Mouse (Mus musculus) CD4-positive, CD25-positive, alpha-beta regulatory T cell, adult 2 months (primary cell): Measurements from ENCODE around the gene Gm21981.
"Not testable (repeated sequence)": the region's sequence is repeated elsewhere in the genome, so short reads cannot be mapped to it uniquely, and the experiment has no call there.

Experiments used
- DNase-seq: peaks from one replicate; pipeline ENCODE4 v3.0.0-alpha.2; 2012; ENCODE audit warnings: low read depth, low spot score

The Gm21981 gene

DNA sequence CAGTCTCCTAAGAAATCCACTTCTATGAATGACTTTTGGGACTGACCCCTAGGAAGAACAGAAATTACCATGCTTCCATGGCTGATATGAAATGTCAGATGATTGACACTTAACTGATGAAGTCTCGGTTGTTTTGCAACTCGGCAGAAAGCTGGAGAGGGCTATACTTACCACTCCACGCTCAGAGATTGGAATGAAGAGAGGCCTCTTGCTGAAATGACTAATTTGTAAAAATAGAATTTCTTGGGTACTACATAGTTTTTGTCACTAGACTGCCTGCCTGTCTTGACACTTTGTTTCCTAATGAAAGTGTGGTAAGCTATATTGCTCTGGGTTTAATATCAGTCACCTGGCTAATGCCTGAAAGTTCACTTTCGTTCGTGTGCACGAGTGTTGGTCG, 29.8 kb downstream of the Gm21981 start:
- DNase-seq: no peak

DNA sequence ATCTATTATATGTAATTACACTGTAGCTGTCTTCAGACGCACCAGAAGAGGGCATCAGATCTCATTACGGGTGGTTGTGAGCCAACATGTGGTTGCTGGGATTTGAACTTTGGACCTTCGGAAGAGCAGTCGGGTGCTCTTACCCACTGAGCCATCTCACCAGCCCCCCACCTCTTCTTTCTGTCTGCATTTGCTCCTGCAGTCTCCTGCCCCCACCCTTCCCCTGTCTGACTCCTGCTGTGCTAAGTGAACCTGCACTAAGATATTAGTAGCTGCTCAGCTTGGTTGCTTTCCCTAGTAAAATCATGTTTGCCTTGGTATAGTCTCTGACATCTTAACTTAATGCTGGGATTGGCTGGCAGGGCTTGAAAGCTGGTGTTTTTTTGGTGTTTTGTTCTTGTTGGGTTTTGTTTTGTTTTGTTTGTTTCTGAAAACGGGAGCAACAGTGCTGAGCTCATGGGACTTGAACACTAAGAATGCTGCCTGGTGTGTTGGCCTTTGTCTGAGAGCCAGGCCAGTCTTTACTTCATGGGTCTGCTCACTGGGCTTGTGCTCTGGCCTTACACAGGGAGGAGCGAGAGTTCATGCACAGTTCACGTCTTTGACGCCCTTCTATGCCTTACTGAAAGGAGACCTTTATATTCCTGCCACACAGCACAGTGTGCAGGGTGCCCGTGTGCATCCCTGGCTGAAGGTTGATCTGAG, 31.1 kb downstream of the Gm21981 start:
- no peak for DNase-seq

DNA sequence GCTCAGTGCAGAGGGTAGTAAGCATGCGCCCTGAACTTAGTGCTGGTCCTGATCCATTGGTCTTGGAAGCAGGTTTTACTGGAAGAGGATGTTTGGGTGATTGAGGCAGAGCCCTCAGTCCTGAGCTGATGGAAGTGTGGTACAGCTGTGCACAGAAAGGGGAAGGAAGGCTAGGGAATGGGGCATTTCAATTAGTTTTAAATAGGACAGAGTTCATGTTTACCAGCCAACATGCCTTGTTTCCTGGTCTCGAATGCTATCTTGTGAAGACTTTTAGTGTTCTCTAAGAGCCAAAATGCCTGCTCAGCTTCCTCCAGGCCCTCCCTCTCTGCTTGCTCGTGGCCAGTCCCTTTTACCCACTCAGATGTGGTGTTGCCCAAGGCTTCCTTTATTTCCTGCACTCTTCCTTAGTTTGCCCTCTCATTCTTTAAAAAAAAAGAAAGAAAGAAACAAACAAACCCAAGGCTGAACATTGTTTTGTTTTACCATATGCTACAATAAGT, 35.5 kb downstream of the Gm21981 start:
- DNase-seq: no peak

GRCm38 (mm10) chr17:47657901-47658300, 36.4 kb downstream of the Gm21981 start:
- DNase-seq: no peak

DNA sequence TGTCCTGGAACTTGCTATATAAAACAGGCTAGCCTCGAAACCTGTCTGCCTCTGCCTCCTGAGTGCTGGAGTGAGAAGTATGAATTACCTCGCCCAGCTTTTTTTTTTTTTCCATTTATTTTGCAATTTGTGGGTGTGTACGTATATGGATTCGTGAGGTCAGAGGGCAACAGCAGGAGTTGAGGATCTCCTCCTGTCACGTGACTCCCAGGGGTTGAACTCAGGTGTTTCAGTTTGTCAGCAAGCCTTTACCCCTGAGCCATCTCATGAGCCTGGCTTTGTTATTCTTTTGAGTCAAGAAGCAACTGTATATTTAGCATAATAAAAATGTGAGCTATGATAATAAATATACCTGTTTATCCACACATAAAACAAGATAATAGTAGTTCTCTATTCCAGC, 38.6 kb downstream of the Gm21981 start:
- no peak for DNase-seq

- not testable (repeated sequence) for DNase-seq
These were observed 39.9 kb downstream of the Gm21981 start for GRCm38 (mm10) chr17:47654346-47654745.

- no peak for DNase-seq
These were observed 42.3 kb downstream of the Gm21981 start for GRCm38 (mm10) chr17:47651953-47652352.

DNA sequence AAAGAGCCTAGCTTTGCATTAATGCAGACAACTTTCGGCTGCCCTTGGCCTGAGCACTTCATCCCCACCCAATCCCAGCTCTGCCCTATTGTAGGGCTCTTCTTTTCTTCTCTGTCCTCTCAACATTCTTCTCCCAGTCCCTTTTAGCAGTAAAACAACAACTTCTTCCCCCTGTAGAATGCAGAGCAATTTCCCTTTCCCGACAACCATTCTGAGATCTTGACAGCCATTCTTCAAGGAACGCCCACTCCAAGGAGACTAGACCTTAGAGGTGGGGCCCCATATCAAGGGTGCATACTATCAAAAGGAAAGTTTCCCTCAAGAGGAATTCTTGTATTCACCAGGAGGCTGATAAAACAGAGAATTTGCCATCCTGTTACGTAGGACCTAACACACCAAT, 45.3 kb downstream of the Gm21981 start:
- no peak for DNase-seq

- DNase-seq: peak; percentile 77
These were observed 47.6 kb downstream of the Gm21981 start for GRCm38 (mm10) chr17:47646683-47647082.

DNA sequence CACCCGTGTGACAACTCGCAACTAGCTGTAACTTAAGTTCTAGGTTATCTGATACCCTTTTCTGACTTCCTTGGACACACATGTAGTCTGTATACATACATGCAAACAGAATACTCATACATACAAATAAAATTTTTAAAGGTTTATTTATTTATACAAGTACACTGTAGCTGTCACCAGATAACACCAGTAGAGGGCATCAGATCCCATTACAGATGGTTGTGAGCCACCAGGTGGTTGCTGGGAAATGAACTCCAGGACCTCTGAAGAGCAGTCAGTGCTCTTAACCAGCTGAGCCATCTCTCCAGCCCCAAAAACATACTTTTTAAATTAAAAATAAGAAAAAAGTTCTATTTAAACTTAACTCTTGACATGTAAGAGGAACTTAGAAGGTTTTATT, 51.3 kb downstream of the Gm21981 start:
- DNase-seq: peak; percentile 23
